Mouse (Mus musculus) lung, postnatal 0 days (tissue): ENCODE measurements around the gene Prss12. TPM values are rescaled to one million over a fixed set of nuclear protein-coding genes. Genes with fewer than 3 reads are reported as not detected.

Source experiments
- ATAC-seq: fragments of 200-750 bp; cut with Nextera tagmentation; 2 replicates; pipeline ENCODE4 v1.8.0; 2017; ENCODE audit warnings: moderate library complexity
- DNase-seq: peaks from one replicate; pipeline ENCODE4 v3.0.0-alpha.2; 2016; ENCODE audit warnings: low spot score
- H3K27ac ChIP-seq: fragments of 300-500 bp; sonication (generic); 2 replicates; pipeline ENCODE4 v1.5.1; 2014; ENCODE audit warnings: antibody characterized with exemption, mild to moderate bottlenecking, low read length, mixed read lengths
- H3K27me3 ChIP-seq: fragments of 300-500 bp; sonication (generic); replicated peaks from 2 replicates; pipeline ENCODE4 v1.6.1; 2014; ENCODE audit warnings: low read length, mixed read lengths; ENCODE audit not compliant: insufficient read depth
- H3K36me3 ChIP-seq: fragments of 300-500 bp; sonication (generic); 2 replicates; pipeline ENCODE4 v1.6.1; 2014; ENCODE audit warnings: low read length, mixed read lengths; ENCODE audit not compliant: insufficient read depth
- H3K4me1 ChIP-seq: fragments of 300-500 bp; sonication (generic); 2 replicates; pipeline ENCODE4 v1.6.1; 2014; ENCODE audit warnings: antibody characterized with exemption, low read depth, low read length, mixed read lengths; ENCODE audit not compliant: insufficient read depth
- H3K4me2 ChIP-seq: fragments of 300-500 bp; sonication (generic); replicated peaks from 2 replicates; pipeline ENCODE4 v1.6.1; 2014; ENCODE audit warnings: low read depth, mild to moderate bottlenecking, low read length, moderate library complexity, mixed read lengths
- H3K4me3 ChIP-seq: fragments of 300-500 bp; sonication (generic); 2 replicates; pipeline ENCODE4 v1.5.1; 2014; ENCODE audit warnings: low read depth, low read length
- H3K9ac ChIP-seq: fragments of 300-500 bp; sonication (generic); replicated peaks from 2 replicates; pipeline ENCODE4 v1.6.1; 2014; ENCODE audit warnings: low read depth, mild to moderate bottlenecking
- H3K9me3 ChIP-seq: fragments of 300-500 bp; sonication (generic); 2 replicates; pipeline ENCODE4 v1.6.1; 2016; ENCODE audit warnings: low read length, mixed read lengths
- CTCF ChIP-seq: IDR thresholded peaks from 2 replicates; pipeline ENCODE4 v1.5.1; 2016; ENCODE audit warnings: antibody characterized with exemption, mild to moderate bottlenecking
- EP300 ChIP-seq: IDR thresholded peaks from 2 replicates; pipeline ENCODE4 v1.6.1; 2016; ENCODE audit warnings: antibody characterized with exemption, mild to moderate bottlenecking, control low read depth
- WGBS: fragments of 180-500 bp; shearing (Covaris S2); extraction: QIAGEN DNeasy Blood & Tissue Kit; methylation state at CpG from one replicate; pipeline ENCODE4 v1.1.7; 2014; 5-methylcytosine and 5-hydroxymethylcytosine counted together
- polyA plus RNA-seq: library from polyadenylated mRNA; unstranded; fragments of >200 nt; fragmentation: Nextera tagmentation; extraction: Ambion mirVana; gene quantifications from 2 replicates; pipeline ENCODE4 v1.2.1, GENCODE M21; 2015

Gene Prss12
- polyA plus RNA-seq, 1 experiment from 2014 or later, result 23.8 TPM

DNA sequence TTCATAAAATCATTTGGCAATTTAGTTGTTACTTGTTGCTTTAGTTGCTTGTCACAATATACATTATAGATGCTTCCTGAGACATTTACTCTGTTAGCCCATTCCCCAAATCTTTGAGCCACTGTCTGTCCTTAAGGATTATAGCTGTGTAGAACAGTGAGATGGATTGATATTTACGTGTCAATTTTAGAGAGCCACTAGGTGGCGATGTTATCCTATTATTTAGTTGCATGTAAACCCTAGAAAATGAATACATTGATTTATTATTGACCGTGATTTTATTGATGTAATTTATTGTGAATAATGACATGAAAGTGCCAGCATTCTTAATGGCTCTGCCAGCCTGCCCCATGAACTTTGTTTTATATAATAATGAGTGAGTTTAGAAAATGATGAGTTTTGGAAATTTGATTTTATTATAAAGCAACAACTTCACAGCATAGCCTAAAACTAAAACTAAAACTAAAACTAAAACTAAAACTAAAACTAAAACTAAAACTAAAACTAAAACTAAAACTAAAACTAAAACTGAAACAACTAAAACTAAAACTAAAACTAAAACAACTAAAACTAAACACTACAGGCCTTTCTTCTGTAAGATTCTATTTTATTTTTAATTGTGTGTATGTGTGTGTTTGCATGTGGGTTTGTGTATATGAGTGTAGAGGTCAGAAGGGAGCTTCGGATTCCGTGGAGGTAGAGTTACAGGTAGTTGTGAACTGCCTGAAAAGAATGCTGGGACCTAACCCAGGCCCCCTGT lies 69.1 kb downstream of the Prss12 start:
- DNase-seq (peak; percentile 63), ATAC-seq (no peak)
- 11% methylated on average over 5 of the region's 5 CpGs for WGBS
- Histone ChIP-seq H3K4me2 (no peak overlapping the region), H3K9ac (no peak overlapping the region), H3K36me3 (no peaks in the 10 kb centered on the region), H3K27me3 (no peaks in the 10 kb centered on the region), H3K4me3 (no peak overlapping the region), H3K4me1 (no peaks in the 10 kb centered on the region), H3K27ac (no peak overlapping the region), H3K9me3 (no peaks in the 10 kb centered on the region)
- peak; percentile 74 for TF ChIP-seq CTCF
- no peak for TF ChIP-seq EP300

GRCm38 (mm10) chr3:123516784-123517183 lies 70.1 kb downstream of the Prss12 start:
- Histone ChIP-seq H3K27ac (no peak overlapping the region), H3K4me2 (no peak overlapping the region), H3K36me3 (no peaks in the 10 kb centered on the region), H3K27me3 (no peaks in the 10 kb centered on the region), H3K9ac (no peak overlapping the region), H3K9me3 (no peaks in the 10 kb centered on the region), H3K4me3 (no peak overlapping the region), H3K4me1 (no peaks in the 10 kb centered on the region)
- DNase-seq (peak; percentile 57), ATAC-seq (no peak; the same call in 1 of the 2 replicates)
- TF ChIP-seq EP300 (no peak), CTCF (peak; percentile 80)
- 28% methylated on average over 4 of the region's 4 CpGs for WGBS

DNA sequence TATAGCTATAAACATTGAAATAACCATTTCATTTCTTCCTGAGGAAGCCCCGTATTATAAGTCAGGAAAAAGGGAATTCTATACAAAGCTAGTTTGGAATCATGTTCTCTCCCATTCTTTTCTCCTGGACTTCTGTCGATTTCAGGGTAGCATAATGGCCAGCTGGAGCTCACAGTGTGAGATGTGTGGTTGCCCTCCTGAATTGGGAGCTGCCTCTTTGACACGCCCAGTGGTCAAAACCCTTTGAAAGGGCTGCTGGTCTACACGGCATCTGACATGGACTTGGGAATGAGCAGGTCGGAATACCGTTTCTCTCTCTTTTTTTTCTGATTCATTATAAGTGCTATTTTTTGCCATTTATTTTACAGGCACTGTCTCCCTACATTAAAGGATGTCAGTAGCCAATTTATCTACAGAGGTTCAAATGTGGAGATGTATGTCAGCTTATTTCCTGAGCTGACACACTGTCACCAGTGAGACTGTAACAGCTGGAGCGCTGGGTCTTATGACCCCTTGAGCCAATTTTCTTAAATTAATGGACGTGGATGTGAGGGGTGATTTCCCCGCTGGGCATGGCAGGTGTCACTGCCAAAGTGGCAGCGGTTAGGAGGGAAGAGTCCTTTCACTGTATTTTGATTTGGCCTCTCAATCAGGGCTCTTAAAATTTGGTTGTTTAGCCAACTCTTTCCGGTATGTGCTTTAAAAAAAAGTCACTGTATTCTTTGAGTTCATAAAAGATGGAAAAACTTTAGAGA lies 79.8 kb downstream of the Prss12 start:
- Histone ChIP-seq H3K36me3 (no peaks in the 10 kb centered on the region), H3K4me1 (no peaks in the 10 kb centered on the region), H3K27me3 (no peaks in the 10 kb centered on the region), H3K4me2 (no peak overlapping the region), H3K4me3 (no peak overlapping the region), H3K27ac (no peak overlapping the region), H3K9me3 (no peaks in the 10 kb centered on the region), H3K9ac (no peak overlapping the region)
- ATAC-seq (no peak), DNase-seq (no peak)
- 64% methylated on average over 11 of the region's 11 CpGs for WGBS
- TF ChIP-seq CTCF (no peak), EP300 (no peak)

DNA sequence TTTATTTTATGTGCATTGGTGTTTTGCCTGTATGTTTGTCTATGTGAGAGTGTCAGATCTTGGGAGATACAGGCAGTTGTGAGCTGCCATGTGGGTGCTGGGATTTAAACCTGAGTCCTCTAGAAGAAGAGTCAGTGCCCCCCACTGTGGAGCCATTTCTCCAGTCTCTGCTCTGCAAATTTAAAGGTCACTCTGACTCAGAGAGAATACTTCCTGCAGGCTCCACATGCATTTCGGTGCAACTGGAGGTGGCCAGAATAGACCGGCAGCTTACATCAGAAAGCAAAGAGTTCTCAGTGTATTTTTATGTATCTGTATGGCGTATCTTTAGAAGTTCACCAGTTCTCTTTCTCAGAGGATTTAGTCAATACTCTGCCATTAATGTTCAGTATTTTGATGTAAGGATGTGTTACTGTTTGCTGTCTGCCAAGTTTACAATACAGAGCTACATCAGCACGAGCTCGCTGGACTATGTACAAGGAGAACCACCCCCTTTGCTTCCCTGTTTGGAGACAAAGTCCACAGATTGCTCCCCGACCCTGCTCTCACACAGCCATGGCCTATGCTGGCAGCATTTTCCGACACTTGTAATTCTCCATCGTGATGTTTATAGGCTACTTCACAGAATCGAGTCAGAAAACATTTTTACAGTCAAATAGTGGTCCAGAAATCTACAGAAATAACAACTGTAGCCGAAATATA lies 81.2 kb downstream of the Prss12 start:
- H3K27me3 ChIP-seq, result no peaks in the 10 kb centered on the region
- no peak overlapping the region for H3K27ac ChIP-seq
- TF ChIP-seq EP300 (no peak), CTCF (no peak)
- no peak overlapping the region for H3K4me2 ChIP-seq
- H3K4me3 ChIP-seq, result no peak overlapping the region
- H3K4me1 ChIP-seq, result no peaks in the 10 kb centered on the region
- WGBS, result 59% methylated on average over 10 of the region's 10 CpGs
- no peak overlapping the region for H3K9ac ChIP-seq
- DNase-seq (no peak), ATAC-seq (no peak)
- H3K9me3 ChIP-seq, result no peaks in the 10 kb centered on the region
- no peaks in the 10 kb centered on the region for H3K36me3 ChIP-seq

DNA sequence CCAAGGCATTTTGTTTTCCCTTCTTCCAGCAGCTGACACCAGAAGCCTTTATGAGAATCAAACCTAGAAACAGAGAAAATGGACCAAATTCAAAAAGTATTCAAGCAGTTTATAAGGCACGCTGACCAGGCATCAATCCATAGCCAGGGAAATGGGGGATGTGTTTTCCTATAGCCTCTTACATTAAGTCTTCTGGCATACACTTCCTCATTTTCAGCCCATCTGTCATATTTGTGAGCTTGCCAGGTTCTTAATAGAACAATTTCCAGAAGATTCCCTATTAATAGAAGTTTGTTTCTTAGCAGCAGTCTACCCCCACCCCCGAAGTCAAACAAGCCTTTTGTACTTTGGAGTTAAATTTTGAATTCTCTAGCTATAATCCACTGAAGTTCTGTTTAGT lies 84.4 kb downstream of the Prss12 start:
- H3K4me1 ChIP-seq, result no peaks in the 10 kb centered on the region
- H3K4me2 ChIP-seq, result no peak overlapping the region
- no peak overlapping the region for H3K4me3 ChIP-seq
- no peaks in the 10 kb centered on the region for H3K9me3 ChIP-seq
- DNase-seq (peak; percentile 15), ATAC-seq (no peak)
- 60% methylated on average over 2 of the region's 2 CpGs for WGBS
- no peak overlapping the region for H3K27ac ChIP-seq
- no peaks in the 10 kb centered on the region for H3K36me3 ChIP-seq
- no peak overlapping the region for H3K9ac ChIP-seq
- H3K27me3 ChIP-seq, result no peaks in the 10 kb centered on the region
- TF ChIP-seq EP300 (no peak), CTCF (no peak)

DNA sequence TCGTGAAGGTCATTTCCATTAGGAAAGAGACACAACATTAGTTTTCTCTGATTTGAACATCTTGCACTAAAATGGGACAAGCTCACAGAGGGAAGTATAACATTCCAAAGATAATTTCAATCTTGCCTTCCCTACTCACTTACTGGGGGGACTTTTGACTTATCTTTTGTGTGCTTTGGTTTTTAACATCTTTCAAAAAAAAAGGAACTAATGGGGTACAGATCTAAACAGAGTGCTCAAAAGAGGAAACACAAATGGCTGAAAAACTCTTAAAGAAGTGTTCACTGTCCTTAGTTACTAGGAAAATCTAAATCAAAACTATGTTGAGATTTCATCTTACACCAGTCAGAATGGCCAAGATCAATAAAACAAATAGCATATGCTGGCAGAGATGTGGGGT lies 90.6 kb downstream of the Prss12 start:
- no peaks in the 10 kb centered on the region for H3K36me3 ChIP-seq
- no peak overlapping the region for H3K4me3 ChIP-seq
- no peak overlapping the region for H3K9ac ChIP-seq
- DNase-seq (no peak), ATAC-seq (no peak)
- H3K4me1 ChIP-seq, result no peaks in the 10 kb centered on the region
- H3K9me3 ChIP-seq, result no peaks in the 10 kb centered on the region
- no peak overlapping the region for H3K4me2 ChIP-seq
- no peaks in the 10 kb centered on the region for H3K27me3 ChIP-seq
- 78% methylated on average over 1 of the region's 1 CpGs for WGBS
- TF ChIP-seq EP300 (no peak), CTCF (no peak)
- no peak overlapping the region for H3K27ac ChIP-seq
